In genomic region chr5:114679841-114680591, GRCm38 (mm10) we compare ENCODE assay signal across 10 mouse cellular contexts. TPM values are rescaled to one million over a fixed set of nuclear protein-coding genes. Genes with fewer than 3 reads are reported as not detected.
DNase-seq lines count a peak whose midpoint lies in the region; ATAC-seq and TF ChIP-seq lines count a peak whose summit lies in the region.
"Had no signal": no experiment of that assay in that cellular context is flagged by ENCODE, and none has a peak within 500 bp of the region (broad histone marks: within the 10 kb centered on the region; RNA-seq: fewer than 3 reads in every experiment).

No protein-coding gene starts in this region.

- no peaks in the 10 kb centered on the region for H3K27me3 ChIP-seq in lung, postnatal 0 days (replicated peaks; ENCODE audit: insufficient read depth, low read length)
- H3K27me3 ChIP-seq in hindbrain, embryonic 11.5 days (ENCODE audit: control insufficient read depth, insufficient read depth, low read length): no peaks in the 10 kb centered on the region
- H3K27me3 ChIP-seq: CH12.LX had no signal

- peaks cover 3% of the 10 kb centered on the region; the same call in 1 of the 2 replicates for H3K4me1 ChIP-seq in lung, postnatal 0 days (ENCODE audit: insufficient read depth, low read depth, low read length)
- H3K4me1 ChIP-seq in hindbrain, embryonic 11.5 days (replicated peaks; ENCODE audit: control insufficient read depth, insufficient read depth, low read length): peaks cover 3% of the 10 kb centered on the region; the same call in 1 of the 2 replicates

- H3K9ac ChIP-seq in lung, postnatal 0 days (replicated peaks; ENCODE audit: low read depth): 0 out of 2 replicates have a peak overlapping the region, but pooled peaks have one; percentile 5
- peak overlapping the region; percentile 24; the same call in 1 of the 2 replicates for H3K9ac ChIP-seq in hindbrain, embryonic 11.5 days (ENCODE audit: low read depth, low read length)
- H3K9ac ChIP-seq: liver, postnatal 0 days had no signal

- H3K27ac ChIP-seq in lung, postnatal 0 days (ENCODE audit: low read length): peak overlapping the region; percentile 68
- H3K27ac ChIP-seq in hindbrain, embryonic 11.5 days (ENCODE audit: low read depth, low read length): 0 out of 2 replicates have a peak overlapping the region, but pooled peaks have one; percentile 10

- no peak for ATAC-seq in lung, postnatal 0 days
- ATAC-seq in hindbrain, embryonic 11.5 days (ENCODE audit: low FRiP score): no peak
- ATAC-seq: liver, postnatal 0 days had no signal

- TF ChIP-seq CTCF in lung, postnatal 0 days (IDR thresholded peaks at IDR 0.05): no peak

- H3K4me2 ChIP-seq in lung, postnatal 0 days (replicated peaks; ENCODE audit: low read depth, low read length): no peak overlapping the region
- no peak overlapping the region for H3K4me2 ChIP-seq in hindbrain, embryonic 11.5 days (replicated peaks; ENCODE audit: low read depth, low read length)

- WGBS in lung, postnatal 0 days: 71% methylated on average over 17 of the region's 17 CpGs
- 68% methylated on average over 17 of the region's 17 CpGs for WGBS in hindbrain, embryonic 11.5 days

- peaks cover 3% of the 10 kb centered on the region; the same call in 1 of the 2 replicates for H3K36me3 ChIP-seq in lung, postnatal 0 days (ENCODE audit: insufficient read depth, low read length)
- no peaks in the 10 kb centered on the region; the same call in 1 of the 2 replicates for H3K36me3 ChIP-seq in hindbrain, embryonic 11.5 days (ENCODE audit: control insufficient read depth, insufficient read depth, low read length)

- no peaks in the 10 kb centered on the region for H3K9me3 ChIP-seq in lung, postnatal 0 days (ENCODE audit: low read length)
- no peaks in the 10 kb centered on the region for H3K9me3 ChIP-seq in hindbrain, embryonic 11.5 days (ENCODE audit: control insufficient read depth, low read length)

- intact Hi-C loops in heart, postnatal 10 days (cut with DNase I): no loop called here

- no peak overlapping the region for H3K4me3 ChIP-seq in lung, postnatal 0 days (ENCODE audit: low read depth, low read length)
- no peak overlapping the region for H3K4me3 ChIP-seq in hindbrain, embryonic 11.5 days (ENCODE audit: low read depth, low read length)

- peak; percentile 92 for DNase-seq in heart, adult 11 months
- no peak for DNase-seq in heart, postnatal 10 days
- DNase-seq in lung, postnatal 0 days (ENCODE audit: low spot score): no peak
- DNase-seq in lung, postnatal 14 days: no peak
- no peak for DNase-seq in hindbrain, embryonic 11.5 days (ENCODE audit: low spot score)
- peak; percentile 41 for DNase-seq in telencephalon, adult 2 months (ENCODE audit: low read depth, low spot score)
- DNase-seq in adrenal gland, adult (ENCODE audit: inconsistent age in 2 of 2, low spot score in 1 of 2): no peak
- DNase-seq in liver: no peak
- DNase-seq: liver, postnatal 0 days had no signal

- TF ChIP-seq EP300 in lung, postnatal 0 days (IDR thresholded peaks at IDR 0.05): no peak

RNA-seq across cellular contexts. Expression of gene Gltp, which starts 10.8 kb away (rescaled TPM):
- 10 to 100 TPM; 20.6 to 21.5 TPM for total RNA-seq in heart, postnatal 10 days (2021)
- polyA plus RNA-seq in lung, postnatal 0 days (2015; fragmentation: Nextera tagmentation; extraction: Ambion mirVana): 88.2 and 89.4 TPM in 2 replicates
- polyA plus RNA-seq in hindbrain, embryonic 11.5 days (2014; fragmentation: Nextera tagmentation; extraction: Ambion mirVana): 62.6 and 64.4 TPM in 2 replicates

RNA-seq across cellular contexts. Expression of gene Trpv4, which starts 21.8 kb away (rescaled TPM):
- 1 to 10 TPM; 2.9 to 6.0 TPM for total RNA-seq in heart, postnatal 10 days (2021)
- polyA plus RNA-seq in lung, postnatal 0 days (2015; fragmentation: Nextera tagmentation; extraction: Ambion mirVana): 2.2 and 3.4 TPM in 2 replicates
- 0.38 and 0.85 TPM in 2 replicates for polyA plus RNA-seq in hindbrain, embryonic 11.5 days (2014; fragmentation: Nextera tagmentation; extraction: Ambion mirVana)
- total RNA-seq: CH12.LX had no signal

RNA-seq across cellular contexts. Expression of gene Tchp, which starts 27.5 kb away (rescaled TPM):
- total RNA-seq in heart, postnatal 10 days (2021): 1 to 10 TPM; 5.1 to 5.7 TPM
- polyA plus RNA-seq in lung, postnatal 0 days (2015; fragmentation: Nextera tagmentation; extraction: Ambion mirVana): 9.4 and 10.0 TPM in 2 replicates
- polyA plus RNA-seq in hindbrain, embryonic 11.5 days (2014; fragmentation: Nextera tagmentation; extraction: Ambion mirVana): 13.3 and 15.8 TPM in 2 replicates

Comparison
In these comparisons a context has a peak if more than half of its experiments do, and no peak if none do; other contexts are left out.
1. DNase-seq: peak in heart, adult 11 months (single experiment) and telencephalon, adult 2 months (single experiment); none in heart, postnatal 10 days (0 of 2), lung, postnatal 0 days (single experiment), lung, postnatal 14 days (single experiment), hindbrain, embryonic 11.5 days (single experiment), adrenal gland, adult (0 of 2) and liver (single experiment).